Comparison of ENCODE assay signal across 16 mouse cellular contexts in genomic region chr2:72391721-72392120, GRCm38 (mm10).
"Had no signal": no experiment of that assay in that cellular context is flagged by ENCODE, and none has a peak within 500 bp of the region (broad histone marks: within the 10 kb centered on the region; RNA-seq: fewer than 3 reads in every experiment).

No protein-coding gene starts in this region.

- H3K4me1 ChIP-seq: liver, embryonic 12.5 days; liver, embryonic 15.5 days had no signal

- H3K9me3 ChIP-seq: kidney, embryonic 15.5 days; limb, embryonic 12.5 days; liver, embryonic 12.5 days; liver, embryonic 15.5 days; lung, embryonic 15.5 days; megakaryocyte, embryonic 14.5 days had no signal

- H3K27me3 ChIP-seq: kidney, embryonic 15.5 days; limb, embryonic 12.5 days; liver, embryonic 12.5 days; liver, embryonic 15.5 days; lung, embryonic 15.5 days; megakaryocyte, embryonic 14.5 days; midbrain, embryonic 12.5 days; neural tube, embryonic 13.5 days had no signal

- H3K4me2 ChIP-seq: kidney, embryonic 15.5 days; liver, embryonic 12.5 days; liver, embryonic 15.5 days; lung, embryonic 15.5 days; midbrain, embryonic 12.5 days; neural tube, embryonic 13.5 days had no signal

- H3K9ac ChIP-seq: kidney, embryonic 15.5 days; limb, embryonic 12.5 days; liver, embryonic 12.5 days; liver, embryonic 15.5 days; lung, embryonic 15.5 days; midbrain, embryonic 12.5 days; neural tube, embryonic 13.5 days had no signal

- H3K4me3 ChIP-seq: kidney, embryonic 15.5 days; left cerebral cortex, adult 2 months; limb, embryonic 12.5 days; liver, embryonic 12.5 days; liver, embryonic 15.5 days; lung, embryonic 15.5 days; megakaryocyte, embryonic 14.5 days; midbrain, embryonic 12.5 days; myocyte; neural tube, embryonic 13.5 days had no signal

- DNase-seq: layer of hippocampus, postnatal 36 days; liver; retina, postnatal 1 day; right cerebral cortex, postnatal 25 days; thymus, adult 18-20 months; thymus, postnatal 25 days had no signal

- ATAC-seq: liver, embryonic 12.5 days had no signal

- H3K27ac ChIP-seq: left cerebral cortex, adult 2 months; limb, embryonic 12.5 days; liver, embryonic 12.5 days; liver, embryonic 15.5 days; lung, embryonic 15.5 days; midbrain, embryonic 12.5 days; neural tube, embryonic 13.5 days had no signal

- H3K36me3 ChIP-seq: neural tube, embryonic 13.5 days had no signal
